Mouse (Mus musculus): ENCODE data around the gene Ssr2. TPM values are rescaled to one million over a fixed set of nuclear protein-coding genes. Genes with fewer than 3 reads are reported as not detected.
A peak's percentile ranks its signal among the peaks of the same experiment; 100 is the strongest.

Ssr2 gene
- polyA plus RNA-seq, 1 experiment from 2014 or later: 127 TPM

DNA sequence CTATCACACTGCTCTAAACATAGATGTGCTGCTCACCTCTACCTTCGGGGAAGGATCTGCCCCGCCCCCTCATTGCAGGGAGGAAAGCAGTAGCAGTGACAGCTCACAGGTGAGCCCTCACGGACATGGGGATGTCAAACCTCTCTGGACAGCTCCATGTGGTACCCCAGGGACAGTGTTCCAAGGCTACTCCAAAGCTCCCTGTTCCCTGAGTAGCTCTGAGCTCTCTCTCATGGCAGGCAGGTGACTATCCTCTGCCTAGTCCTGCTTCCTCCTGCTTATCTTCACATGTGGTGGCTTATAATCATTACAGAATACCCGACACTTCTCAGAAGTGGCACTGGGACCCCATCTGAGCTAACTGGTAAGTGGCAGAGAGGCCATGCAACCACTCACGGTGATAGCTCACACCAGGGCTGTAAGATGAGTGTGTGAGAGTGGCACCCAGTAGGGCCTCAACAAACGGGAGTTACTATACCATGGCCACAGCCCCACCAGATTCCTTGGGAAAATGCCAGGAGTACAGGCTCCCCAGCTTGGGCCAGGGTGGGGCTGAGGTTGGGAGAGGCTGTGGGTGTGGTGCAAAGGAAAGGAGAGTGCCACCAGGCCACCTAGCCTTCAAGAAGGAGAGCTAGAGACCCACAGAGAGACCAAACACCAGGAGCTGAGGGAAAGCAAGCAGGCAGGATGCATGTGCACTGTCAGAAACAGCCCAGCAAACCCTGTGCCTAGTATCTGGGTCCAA, 28.8 kb upstream of the Ssr2 start:
- H3K36me3 ChIP-seq (ENCODE audit: control insufficient read depth, insufficient read depth, low read length): no peaks in the 10 kb centered on the region
- H3K4me2 ChIP-seq (ENCODE audit: low read depth, low read length): no peak overlapping the region
- H3K9ac ChIP-seq (replicated peaks; ENCODE audit: low read depth, low read length): no peak overlapping the region
- no peak overlapping the region for H3K4me3 ChIP-seq (ENCODE audit: low read depth, low read length)
- H3K4me1 ChIP-seq (ENCODE audit: control insufficient read depth, insufficient read depth, low read length): peaks cover 9% of the 10 kb centered on the region; the same call in 1 of the 2 replicates
- H3K27me3 ChIP-seq (ENCODE audit: control insufficient read depth, insufficient read depth, low read length): no peaks in the 10 kb centered on the region
- no peak overlapping the region for H3K27ac ChIP-seq (ENCODE audit: low read depth, low read length)
- 75% methylated on average over 6 of the region's 6 CpGs for WGBS
- ATAC-seq (ENCODE audit: low read depth): no peak
- no peaks in the 10 kb centered on the region for H3K9me3 ChIP-seq (ENCODE audit: control insufficient read depth, low read length)

- H3K4me1 ChIP-seq (ENCODE audit: control insufficient read depth, insufficient read depth, low read length): peaks cover 13% of the 10 kb centered on the region; the same call in 1 of the 2 replicates
- no peak for ATAC-seq (ENCODE audit: low read depth)
- H3K9me3 ChIP-seq (ENCODE audit: control insufficient read depth, low read length): no peaks in the 10 kb centered on the region
- WGBS: 49% methylated on average over 18 of the region's 18 CpGs
- no peak within 1 kb of the TSS for H3K27ac ChIP-seq (ENCODE audit: low read depth, low read length)
- H3K36me3 ChIP-seq (ENCODE audit: control insufficient read depth, insufficient read depth, low read length): no peaks in the 10 kb centered on the region
- no peak within 1 kb of the TSS; the same call in 1 of the 2 replicates for H3K9ac ChIP-seq (replicated peaks; ENCODE audit: low read depth, low read length)
- H3K4me3 ChIP-seq (ENCODE audit: low read depth, low read length): no peak within 1 kb of the TSS
- H3K27me3 ChIP-seq (ENCODE audit: control insufficient read depth, insufficient read depth, low read length): no peaks in the 10 kb centered on the region
- no peak within 1 kb of the TSS for H3K4me2 ChIP-seq (ENCODE audit: low read depth, low read length)
Observed at GRCm38 (mm10) chr3:88548180-88548917, 27.3 kb upstream of the Ssr2 start, which contains the start of gene Rab25. Gene Rab25, minus strand, starts transcription at chr3:88548300.

GRCm38 (mm10) chr3:88551586-88551985, 24.1 kb upstream of the Ssr2 start:
- no peaks in the 10 kb centered on the region for H3K9me3 ChIP-seq (ENCODE audit: control insufficient read depth, low read length)
- H3K4me2 ChIP-seq (ENCODE audit: low read depth, low read length): peak overlapping the region; percentile 86
- ATAC-seq (ENCODE audit: low read depth): no peak
- no peak overlapping the region for H3K27ac ChIP-seq (ENCODE audit: low read depth, low read length)
- no peak overlapping the region; the same call in 1 of the 2 replicates for H3K4me3 ChIP-seq (ENCODE audit: low read depth, low read length)
- 88% methylated on average over 4 of the region's 4 CpGs for WGBS
- H3K4me1 ChIP-seq (ENCODE audit: control insufficient read depth, insufficient read depth, low read length): peaks cover 25% of the 10 kb centered on the region
- peaks cover 2% of the 10 kb centered on the region; the same call in 1 of the 2 replicates for H3K36me3 ChIP-seq (ENCODE audit: control insufficient read depth, insufficient read depth, low read length)
- no peak overlapping the region; the same call in 1 of the 2 replicates for H3K9ac ChIP-seq (replicated peaks; ENCODE audit: low read depth, low read length)
- H3K27me3 ChIP-seq (ENCODE audit: control insufficient read depth, insufficient read depth, low read length): no peaks in the 10 kb centered on the region

- Histone ChIP-seq H3K9ac (replicated peaks; ENCODE audit: low read depth, low read length) (peak overlapping the region; percentile 89), H3K9me3 (ENCODE audit: control insufficient read depth, low read length) (no peaks in the 10 kb centered on the region), H3K4me1 (ENCODE audit: control insufficient read depth, insufficient read depth, low read length) (peaks cover 25% of the 10 kb centered on the region), H3K27me3 (ENCODE audit: control insufficient read depth, insufficient read depth, low read length) (no peaks in the 10 kb centered on the region), H3K27ac (ENCODE audit: low read depth, low read length) (peak overlapping the region; percentile 92), H3K36me3 (ENCODE audit: control insufficient read depth, insufficient read depth, low read length) (peaks cover 7% of the 10 kb centered on the region; the same call in 1 of the 2 replicates), H3K4me3 (ENCODE audit: low read depth, low read length) (peak overlapping the region; percentile 52), H3K4me2 (ENCODE audit: low read depth, low read length) (peak overlapping the region; percentile 86)
- 24% methylated on average over 16 of the region's 16 CpGs for WGBS
- ATAC-seq (ENCODE audit: low read depth): no peak
Observed at GRCm38 (mm10) chr3:88552082-88552645, 23.5 kb upstream of the Ssr2 start.

DNA sequence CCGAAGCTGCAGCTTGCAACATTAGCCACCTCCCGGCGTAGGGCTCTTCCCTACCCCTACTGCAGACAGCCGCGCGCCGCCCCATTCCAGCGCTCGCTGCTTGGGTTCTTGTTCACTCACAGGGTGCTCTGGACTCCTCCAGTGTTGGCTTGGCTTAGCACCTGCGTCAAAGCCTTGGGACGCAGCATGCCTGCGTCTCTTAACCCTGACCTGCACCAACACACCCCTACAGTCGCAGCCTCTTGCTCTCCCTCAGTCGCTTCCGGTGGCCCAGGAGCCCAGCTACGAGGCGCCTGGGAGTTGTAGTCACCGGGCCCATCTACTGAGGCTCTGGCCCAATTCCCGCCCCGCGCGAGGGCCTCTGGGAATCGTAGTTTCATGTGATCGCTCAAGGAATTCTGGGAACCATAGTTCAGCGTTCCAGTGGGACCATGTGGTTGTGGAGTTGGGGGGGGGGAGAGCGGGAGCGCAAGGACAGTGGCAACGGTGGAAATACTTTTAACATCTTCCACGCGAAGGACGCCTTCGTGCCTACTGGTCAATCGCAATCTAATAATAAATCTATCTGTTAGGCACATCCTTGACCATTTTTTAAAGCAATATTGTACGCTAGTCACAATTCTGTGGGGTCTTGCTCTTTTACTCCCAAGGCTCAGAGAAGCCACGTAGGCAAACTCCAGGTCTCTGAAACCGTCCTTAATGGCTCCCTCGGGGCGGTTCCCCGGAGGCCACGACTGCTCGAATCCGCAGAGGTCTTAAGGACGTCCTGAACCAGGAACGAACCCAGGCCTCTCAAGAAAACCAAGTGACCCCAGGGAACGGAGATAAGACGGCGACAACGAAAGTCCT, 22.8 kb upstream of the Ssr2 start, which contains the start of gene Lamtor2:
Lamtor2 (minus strand) TSS at position 399 of the 849 bp plus-strand sequence.
- Histone ChIP-seq H3K36me3 (ENCODE audit: control insufficient read depth, insufficient read depth, low read length) (peaks cover 10% of the 10 kb centered on the region), H3K27me3 (ENCODE audit: control insufficient read depth, insufficient read depth, low read length) (no peaks in the 10 kb centered on the region), H3K4me1 (ENCODE audit: control insufficient read depth, insufficient read depth, low read length) (peaks cover 25% of the 10 kb centered on the region), H3K9ac (replicated peaks; ENCODE audit: low read depth, low read length) (peak within 1 kb of the TSS; percentile 89), H3K4me2 (ENCODE audit: low read depth, low read length) (peak within 1 kb of the TSS; percentile 86), H3K27ac (ENCODE audit: low read depth, low read length) (peak within 1 kb of the TSS; percentile 92), H3K4me3 (ENCODE audit: low read depth, low read length) (peak within 1 kb of the TSS; percentile 52), H3K9me3 (ENCODE audit: control insufficient read depth, low read length) (no peaks in the 10 kb centered on the region)
- 2% methylated on average over 48 of the region's 48 CpGs for WGBS
- ATAC-seq (ENCODE audit: low read depth): peak; percentile 90

DNA sequence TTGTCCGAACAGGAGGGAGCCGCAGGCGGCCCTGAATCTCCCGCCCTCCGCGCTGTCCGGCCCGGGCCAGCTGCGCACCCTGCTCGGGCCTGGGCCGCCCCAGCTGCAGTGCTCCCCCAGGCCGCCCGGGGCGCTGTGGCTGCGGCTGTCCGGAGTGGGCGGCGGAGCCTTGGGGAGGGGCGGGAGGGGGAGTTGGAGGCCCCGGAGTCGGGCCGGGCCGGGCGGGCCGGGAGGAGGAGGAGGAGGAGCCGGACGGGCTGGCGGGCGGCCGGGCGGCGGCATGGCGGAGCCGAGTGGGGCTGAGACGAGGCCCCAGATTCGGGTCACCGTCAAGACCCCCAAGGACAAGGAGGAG, 22.2 kb upstream of the Ssr2 start, which contains the start of gene Ubqln4:
Ubqln4 (plus strand) TSS at position 234 of the 355 bp plus-strand sequence.
- H3K27me3 ChIP-seq (ENCODE audit: control insufficient read depth, insufficient read depth, low read length): no peaks in the 10 kb centered on the region
- peaks cover 16% of the 10 kb centered on the region for H3K36me3 ChIP-seq (ENCODE audit: control insufficient read depth, insufficient read depth, low read length)
- WGBS: 1% methylated on average over 27 of the region's 37 CpGs
- peak; percentile 88 for ATAC-seq (ENCODE audit: low read depth)
- H3K27ac ChIP-seq (ENCODE audit: low read depth, low read length): peak within 1 kb of the TSS; percentile 92
- peak within 1 kb of the TSS; percentile 86 for H3K4me2 ChIP-seq (ENCODE audit: low read depth, low read length)
- H3K9me3 ChIP-seq (ENCODE audit: control insufficient read depth, low read length): no peaks in the 10 kb centered on the region
- peak within 1 kb of the TSS; percentile 52 for H3K4me3 ChIP-seq (ENCODE audit: low read depth, low read length)
- peak within 1 kb of the TSS; percentile 89 for H3K9ac ChIP-seq (replicated peaks; ENCODE audit: low read depth, low read length)
- peaks cover 25% of the 10 kb centered on the region for H3K4me1 ChIP-seq (ENCODE audit: control insufficient read depth, insufficient read depth, low read length)

- Histone ChIP-seq H3K27me3 (ENCODE audit: control insufficient read depth, insufficient read depth, low read length) (no peaks in the 10 kb centered on the region), H3K27ac (ENCODE audit: low read depth, low read length) (peak overlapping the region; percentile 92), H3K36me3 (ENCODE audit: control insufficient read depth, insufficient read depth, low read length) (peaks cover 17% of the 10 kb centered on the region), H3K4me3 (ENCODE audit: low read depth, low read length) (peak overlapping the region; percentile 52), H3K4me1 (ENCODE audit: control insufficient read depth, insufficient read depth, low read length) (peaks cover 25% of the 10 kb centered on the region), H3K4me2 (ENCODE audit: low read depth, low read length) (peak overlapping the region; percentile 86), H3K9me3 (ENCODE audit: control insufficient read depth, low read length) (no peaks in the 10 kb centered on the region), H3K9ac (replicated peaks; ENCODE audit: low read depth, low read length) (peak overlapping the region; percentile 89)
- 1% methylated on average over 41 of the region's 41 CpGs for WGBS
- ATAC-seq (ENCODE audit: low read depth): peak; percentile 35
Observed at GRCm38 (mm10) chr3:88553880-88554586, 21.6 kb upstream of the Ssr2 start.

All from neural tube, embryonic 14.5 days (tissue).